Comparison of ENCODE assay signal across 22 mouse cellular contexts in genomic region chr17:49342636-49343035, GRCm38 (mm10).
DNase-seq lines count a peak whose midpoint lies in the region; ATAC-seq lines count a peak whose summit lies in the region.
"Had no signal": no experiment of that assay in that cellular context is flagged by ENCODE, and none has a peak within 500 bp of the region (broad histone marks: within the 10 kb centered on the region; RNA-seq: fewer than 3 reads in every experiment).

No protein-coding gene starts in this region.

- H3K4me3 ChIP-seq in kidney, embryonic 15.5 days (replicated peaks) = no peak overlapping the region
- H3K4me3 ChIP-seq: embryonic facial prominence, embryonic 15.5 days; erythroblast, embryonic 14.5 days; forebrain, embryonic 10.5 days; heart, embryonic 12.5 days; hindbrain, embryonic 10.5 days had no signal

- peak; percentile 1 for DNase-seq in adrenal gland, postnatal 25 days
- DNase-seq in adrenal gland, adult 2 months = no peak
- peak; percentile 31 for DNase-seq in kidney, adult 18-20 months
- DNase-seq in kidney, postnatal 25 days = peak; percentile 75 to 78
- DNase-seq: adrenal gland, postnatal 10 days; B cell, adult 2 months; cerebellum, adult 18-20 months; cerebellum, adult 9-11 months; cerebellum, postnatal 36 days; gastrocnemius, postnatal 14 days had no signal

- no peak overlapping the region for H3K4me2 ChIP-seq in kidney, embryonic 15.5 days
- H3K4me2 ChIP-seq: embryonic facial prominence, embryonic 15.5 days; heart, embryonic 12.5 days; hindbrain, embryonic 14.5 days had no signal

- H3K9me3 ChIP-seq in kidney, embryonic 15.5 days (replicated peaks) = no peaks in the 10 kb centered on the region
- H3K9me3 ChIP-seq: embryonic facial prominence, embryonic 15.5 days; forebrain, embryonic 10.5 days; hindbrain, embryonic 10.5 days had no signal

- no peak overlapping the region for H3K9ac ChIP-seq in kidney, embryonic 15.5 days
- H3K9ac ChIP-seq: embryonic facial prominence, embryonic 15.5 days; heart, embryonic 12.5 days; hindbrain, embryonic 14.5 days had no signal

- no peak overlapping the region for H3K27ac ChIP-seq in kidney, embryonic 15.5 days
- H3K27ac ChIP-seq: embryonic facial prominence, embryonic 15.5 days; forebrain, embryonic 10.5 days; hindbrain, embryonic 10.5 days; hindbrain, embryonic 14.5 days had no signal

- no peaks in the 10 kb centered on the region for H3K36me3 ChIP-seq in kidney, embryonic 15.5 days
- H3K36me3 ChIP-seq: embryonic facial prominence, embryonic 15.5 days; forebrain, embryonic 10.5 days; G1E; heart, embryonic 12.5 days; hindbrain, embryonic 10.5 days had no signal

- WGBS in kidney, embryonic 15.5 days = 76% methylated on average over 2 of the region's 2 CpGs

- H3K4me1 ChIP-seq in kidney, embryonic 15.5 days = 0 out of 2 replicates have a peak, but pooled peaks cover 3% of the 10 kb centered on the region
- H3K4me1 ChIP-seq: embryonic facial prominence, embryonic 15.5 days; forebrain, embryonic 10.5 days; heart, embryonic 12.5 days; hindbrain, embryonic 10.5 days had no signal

- H3K27me3 ChIP-seq in kidney, embryonic 15.5 days = no peaks in the 10 kb centered on the region
- H3K27me3 ChIP-seq: embryonic facial prominence, embryonic 15.5 days; heart, embryonic 12.5 days had no signal

- ATAC-seq in kidney, embryonic 15.5 days (replicated peaks; ENCODE audit: low FRiP score) = no peak
- no peak for ATAC-seq in cerebellum, adult (ENCODE audit: insufficient number of reproducible peaks, low FRiP score, low TSS enrichment)
- no peak for ATAC-seq in inflammation-experienced regulatory T-cells, adult 6 months
- ATAC-seq: CD4-positive, CD25-positive, alpha-beta regulatory T cell, adult 4 months; forebrain, embryonic 14.5 days had no signal
